Mouse (Mus musculus): ENCODE results near the gene Pitx2.

The Pitx2 gene

GRCm38 (mm10) chr3:129202871-129203740 lies 3.4 kb downstream of the Pitx2 start:
- in situ Hi-C loops (cut with MboI), result no loop called here

GRCm38 (mm10) chr3:129203761-129204440 lies 4.2 kb downstream of the Pitx2 start:
- in situ Hi-C loops (cut with MboI), result no loop called here

GRCm38 (mm10) chr3:129204441-129205313 lies 5.0 kb downstream of the Pitx2 start:
- in situ Hi-C loops (cut with MboI), result no loop called here

- in situ Hi-C loops (cut with MboI), result no loop called here
Measured at GRCm38 (mm10) chr3:129205481-129206175, 6.0 kb downstream of the Pitx2 start.

DNA sequence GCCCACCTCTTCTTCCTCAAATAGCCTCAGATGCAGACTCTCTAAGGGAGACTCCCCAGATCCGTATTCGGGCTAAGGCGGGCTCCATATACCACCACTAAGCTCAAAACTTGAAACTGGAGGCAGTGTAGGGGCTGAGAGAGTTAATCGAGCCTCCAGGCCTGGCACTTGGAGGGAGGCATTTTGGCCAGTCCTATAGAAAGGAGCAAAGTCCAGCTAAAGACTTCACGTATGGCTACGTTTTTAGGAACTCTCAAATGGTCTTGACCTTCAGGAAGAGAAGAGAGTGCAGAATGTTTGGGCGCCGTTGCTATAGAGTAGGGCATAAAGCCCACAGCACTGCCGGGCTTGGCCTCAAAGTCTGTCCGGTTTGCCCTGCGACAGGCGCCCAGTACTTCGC lies 7.1 kb downstream of the Pitx2 start:
- in situ Hi-C loops (cut with MboI), result no loop called here

DNA sequence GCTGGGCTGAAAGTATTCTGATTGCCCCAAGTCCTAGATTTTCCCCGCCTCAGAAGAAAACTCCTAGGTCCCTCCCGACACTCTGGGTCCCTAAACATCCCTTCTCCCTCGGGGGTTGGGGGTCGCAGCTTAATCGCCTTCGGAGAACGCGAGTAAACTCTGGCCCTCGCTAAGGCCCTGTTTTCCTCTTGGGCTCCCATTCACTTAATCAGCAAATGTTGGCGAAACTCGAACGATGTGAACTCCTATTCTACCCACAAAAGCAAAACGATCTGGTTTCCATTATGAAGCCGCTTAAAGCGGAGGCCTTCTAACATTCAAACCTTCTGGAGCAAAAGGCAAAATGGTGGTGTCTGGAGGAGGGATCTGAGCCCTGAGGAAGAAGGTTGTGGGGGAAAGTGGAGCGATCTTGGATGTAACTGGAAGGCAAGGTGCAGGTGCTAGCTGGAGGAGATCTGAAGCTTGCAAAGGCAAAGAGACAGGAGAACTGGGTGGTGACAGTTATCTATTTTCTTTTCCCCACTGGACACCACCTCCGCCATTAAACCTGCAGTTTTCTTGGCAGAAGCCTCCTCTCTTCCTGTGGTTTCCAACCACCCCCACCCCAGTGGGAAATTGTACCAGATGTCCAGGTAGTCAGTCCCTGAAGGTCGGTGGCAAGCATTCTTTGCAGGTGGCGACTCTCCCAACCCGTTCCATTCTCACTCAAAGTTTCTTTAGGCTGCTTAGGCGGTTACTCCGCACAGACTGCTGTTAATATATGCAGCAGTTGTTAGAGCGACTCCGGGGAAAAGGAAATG lies 7.8 kb downstream of the Pitx2 start:
- in situ Hi-C loops (cut with MboI), result no loop called here

DNA sequence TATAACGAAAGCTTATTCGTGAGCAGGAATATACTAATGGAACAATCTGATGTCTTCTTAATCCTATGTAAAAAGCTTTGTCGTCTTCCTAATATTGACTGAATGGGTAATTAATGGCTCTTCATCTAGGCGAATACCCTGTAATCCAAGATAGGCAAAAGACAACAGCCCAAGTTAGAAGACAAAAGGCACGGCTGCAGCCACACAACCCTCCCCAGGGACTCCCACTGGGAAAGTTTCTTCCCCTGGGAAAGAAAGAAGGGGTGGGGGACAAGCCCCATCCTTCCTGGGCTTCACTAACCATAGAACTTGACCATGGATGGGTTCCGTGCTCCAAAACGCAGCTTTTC lies 8.3 kb downstream of the Pitx2 start:
- in situ Hi-C loops (cut with MboI), result no loop called here

DNA sequence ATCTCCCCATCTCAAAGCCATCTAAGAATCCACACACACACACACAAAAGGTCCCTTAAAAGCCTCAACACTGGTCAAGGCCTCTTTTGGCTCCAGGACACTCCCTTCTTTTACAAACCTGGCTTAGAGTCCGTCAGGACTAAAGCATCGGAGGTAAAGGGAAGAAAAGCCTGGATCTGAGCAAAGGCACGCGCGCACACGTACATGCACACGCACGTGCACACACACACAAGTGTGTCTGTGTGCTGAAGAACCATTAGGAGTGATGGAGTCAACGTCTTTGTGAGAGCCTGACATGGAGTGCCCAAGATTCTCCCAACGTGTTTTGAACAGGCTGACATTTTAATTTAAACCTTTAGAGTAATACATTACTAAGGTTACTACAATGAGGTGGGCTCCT lies 8.7 kb downstream of the Pitx2 start:
- in situ Hi-C loops (cut with MboI), result no loop called here

- in situ Hi-C loops (cut with MboI), result no loop called here
Measured at GRCm38 (mm10) chr3:129209266-129209665, 9.6 kb downstream of the Pitx2 start.

DNA sequence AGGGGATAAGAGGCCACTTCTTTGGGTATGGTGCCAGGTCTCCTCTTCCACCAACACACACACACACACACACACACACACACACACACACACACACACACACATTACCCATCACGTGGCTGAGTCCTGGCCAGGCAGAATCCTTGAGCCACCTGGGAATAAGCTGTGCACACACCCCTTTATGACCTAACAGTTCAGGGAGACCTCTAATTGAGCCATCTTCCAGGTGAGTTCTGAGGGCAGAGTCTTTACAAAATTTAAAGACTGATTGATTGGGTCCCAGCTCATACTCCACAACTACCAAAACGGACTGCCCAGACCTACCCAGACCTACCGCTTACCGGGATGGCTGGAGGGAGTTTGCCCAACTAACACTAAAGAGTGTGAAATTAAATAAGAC lies 10.1 kb downstream of the Pitx2 start:
- in situ Hi-C loops (cut with MboI), result no loop called here

- in situ Hi-C loops (cut with MboI), result no loop called here
Measured at GRCm38 (mm10) chr3:129212038-129212645, 12.5 kb downstream of the Pitx2 start.

DNA sequence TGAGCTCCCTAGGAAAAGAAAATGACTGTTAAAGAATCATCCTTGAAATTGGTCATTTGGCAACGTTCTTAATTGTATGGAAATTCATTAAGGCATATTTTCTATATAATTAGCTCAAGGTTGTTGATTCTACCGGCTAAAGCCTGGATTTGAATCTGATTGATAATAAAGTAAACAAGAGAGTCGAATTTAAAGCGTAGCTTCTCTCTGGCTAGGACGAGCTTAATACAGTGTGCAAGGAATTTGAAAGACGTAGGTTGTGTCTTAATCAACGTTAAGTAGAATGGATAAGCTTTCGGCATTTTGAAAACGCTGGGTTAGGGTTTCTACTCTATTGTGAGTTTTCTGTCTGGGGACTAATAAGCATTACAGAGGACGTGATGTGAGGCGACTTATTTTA lies 13.1 kb downstream of the Pitx2 start:
- in situ Hi-C loops (cut with MboI), result no loop called here

DNA sequence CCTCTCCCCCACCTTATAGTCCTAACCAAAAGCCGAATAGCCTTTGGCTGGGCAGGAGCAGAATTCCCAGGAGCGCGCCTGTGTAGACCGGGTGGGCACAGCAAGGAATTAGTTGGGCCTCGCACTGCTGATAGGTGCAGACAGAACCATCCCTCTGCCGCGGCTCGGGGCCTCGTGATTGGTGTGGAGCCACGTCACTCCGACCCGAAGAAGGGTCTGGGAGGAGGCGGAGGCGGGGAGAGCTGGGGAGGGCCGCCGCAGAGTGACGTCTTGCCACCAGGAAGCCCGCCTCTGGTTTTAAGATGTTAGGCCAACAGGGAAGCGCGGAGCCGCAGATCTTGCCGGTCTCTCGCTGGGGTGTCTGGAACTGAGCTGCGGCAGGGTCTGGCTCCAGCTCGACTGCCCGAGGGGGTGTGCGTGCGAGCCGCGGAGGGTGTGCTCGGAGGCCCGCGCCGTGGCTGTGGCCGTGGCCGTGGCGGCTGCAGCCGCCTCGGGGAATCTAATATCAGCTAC lies 14.0 kb downstream of the Pitx2 start:
- in situ Hi-C loops (cut with MboI), result no loop called here

- in situ Hi-C loops (cut with MboI), result no loop called here
Measured at GRCm38 (mm10) chr3:129214146-129214665, 14.5 kb downstream of the Pitx2 start.

DNA sequence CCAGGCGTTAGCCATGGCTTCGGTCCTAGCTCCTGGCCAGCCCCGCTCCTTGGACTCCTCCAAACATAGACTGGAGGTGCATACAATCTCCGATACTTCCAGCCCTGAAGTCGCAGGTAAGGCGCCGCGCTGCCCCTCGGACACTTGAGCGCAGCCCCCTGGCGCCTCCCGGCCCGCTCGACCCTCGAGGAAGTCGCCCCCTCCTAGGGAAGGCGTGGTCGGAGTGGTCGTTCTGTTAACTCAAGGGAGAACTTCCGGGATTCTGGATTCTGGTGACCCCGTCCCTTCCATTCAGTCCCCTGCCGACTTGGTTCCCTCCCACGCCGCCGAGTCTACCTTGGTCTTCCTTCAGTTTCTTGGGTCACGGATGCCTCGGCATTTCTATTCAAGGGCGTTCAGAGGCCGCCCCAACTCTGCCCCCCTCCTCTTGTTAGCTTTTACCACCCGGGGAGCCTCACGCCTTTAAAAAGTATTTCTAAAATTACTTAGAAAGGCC lies 15.0 kb downstream of the Pitx2 start:
- in situ Hi-C loops (cut with MboI), result no loop called here

DNA sequence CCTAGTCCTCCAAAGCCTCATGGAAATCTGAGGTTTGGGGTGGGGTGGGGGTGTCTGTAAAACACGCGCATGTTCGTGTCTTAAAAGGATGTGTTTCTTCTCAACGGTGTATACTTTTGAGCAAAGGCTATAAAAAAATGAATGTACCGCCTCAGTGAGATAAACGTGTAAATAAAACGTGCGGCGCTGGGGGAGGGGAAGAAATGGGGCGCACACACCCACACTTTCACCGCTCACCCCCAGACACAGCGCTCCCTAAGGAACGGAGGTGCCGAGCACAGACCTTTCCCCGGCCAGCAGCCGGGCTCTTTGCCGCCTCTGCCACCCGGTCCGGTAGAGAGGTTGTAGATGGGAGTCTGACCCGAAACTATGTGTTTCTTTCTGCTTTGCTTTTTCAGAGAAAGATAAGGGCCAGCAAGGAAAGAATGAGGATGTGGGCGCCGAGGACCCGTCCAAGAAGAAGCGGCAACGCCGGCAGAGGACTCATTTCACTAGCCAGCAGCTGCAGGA lies 15.6 kb downstream of the Pitx2 start:
- in situ Hi-C loops (cut with MboI), result no loop called here

- in situ Hi-C loops (cut with MboI), result no loop called here
Measured at GRCm38 (mm10) chr3:129215751-129216331, 16.2 kb downstream of the Pitx2 start.

GRCm38 (mm10) chr3:129216491-129216890 lies 16.8 kb downstream of the Pitx2 start:
- in situ Hi-C loops (cut with MboI), result no loop called here

DNA sequence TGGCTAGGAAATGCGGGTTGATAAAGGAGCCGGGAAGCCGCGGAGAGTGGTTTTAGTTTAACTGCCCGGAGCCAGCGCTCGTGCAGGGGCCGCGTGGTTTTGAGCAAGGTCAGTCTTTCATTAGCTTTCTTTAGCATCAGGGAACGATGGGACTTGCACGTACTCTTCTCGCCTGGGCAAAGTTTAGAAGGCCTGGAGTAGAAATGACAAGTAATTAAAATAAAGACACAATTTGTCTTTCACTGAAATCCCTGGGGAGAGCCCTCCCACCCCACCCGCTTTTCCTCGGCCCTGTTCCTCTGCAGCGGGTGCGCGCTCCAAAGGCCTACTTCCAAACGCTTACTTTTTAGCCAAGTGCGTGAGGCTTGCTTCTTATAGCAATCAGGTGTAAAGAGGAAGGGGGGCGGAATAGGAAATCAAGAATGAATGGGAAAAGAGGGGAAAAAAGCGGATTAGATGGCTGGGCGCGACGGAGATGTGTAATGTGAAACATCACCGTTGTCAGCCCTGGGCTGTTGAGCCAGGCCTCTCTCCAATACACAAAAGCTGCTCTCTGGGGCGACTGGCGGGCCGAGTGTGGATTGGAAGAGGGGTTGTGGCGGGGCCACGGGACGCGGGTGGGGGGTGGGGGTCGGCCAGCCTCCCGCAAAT lies 17.4 kb downstream of the Pitx2 start:
- in situ Hi-C loops (cut with MboI), result no loop called here
